Mouse (Mus musculus): ENCODE measurements around the gene Eda.
"Not testable (repeated sequence)": the region's sequence is repeated elsewhere in the genome, so short reads cannot be mapped to it uniquely, and the experiment has no call there.

Gene Eda

DNA sequence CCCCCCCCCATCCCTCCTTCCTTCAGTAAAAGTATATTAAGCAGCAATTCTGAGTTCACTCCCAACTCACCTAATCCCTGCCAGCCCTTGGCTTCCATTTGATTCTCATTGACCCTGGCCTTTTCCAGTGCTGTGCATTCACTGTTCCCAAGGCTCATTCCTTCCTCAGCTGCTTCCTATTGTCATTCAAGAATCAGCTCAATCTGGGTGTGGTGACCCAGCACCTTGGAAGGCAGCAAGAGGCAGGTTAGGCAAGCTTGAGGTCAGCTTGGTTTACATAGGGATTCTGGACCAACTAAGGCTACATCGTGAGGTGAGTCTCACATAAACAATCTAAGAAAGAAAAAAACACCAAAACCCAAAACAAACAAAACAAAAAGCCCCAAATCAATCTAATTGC lies 433.8 kb downstream of the Eda start:
- no peak for DNase-seq (ENCODE audit: low spot score)

DNA sequence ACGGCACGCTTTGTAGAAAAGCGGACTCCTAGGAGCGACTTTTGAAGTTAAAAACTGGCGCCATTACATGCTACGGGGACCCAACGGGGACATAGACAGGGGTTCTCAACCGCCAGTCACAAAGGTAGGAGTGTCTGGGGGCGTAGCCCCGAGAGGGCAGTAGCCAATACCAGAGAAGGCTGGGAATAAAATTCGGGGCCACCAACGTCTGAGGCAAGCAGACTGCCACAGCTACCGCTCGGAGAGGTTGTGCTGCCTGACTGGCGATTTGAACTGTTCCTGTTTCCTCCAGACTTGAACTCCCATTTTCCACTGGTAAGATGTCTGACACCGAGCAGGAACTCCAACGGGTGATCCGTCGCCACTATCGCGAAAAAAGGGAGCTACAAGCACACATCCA lies 453.3 kb downstream of the Eda start, which contains the start of gene Otud6a:
Gene Otud6a, plus strand, starts transcription at position 321 of the 400 bp plus-strand sequence.
- DNase-seq (ENCODE audit: low spot score): no peak

DNA sequence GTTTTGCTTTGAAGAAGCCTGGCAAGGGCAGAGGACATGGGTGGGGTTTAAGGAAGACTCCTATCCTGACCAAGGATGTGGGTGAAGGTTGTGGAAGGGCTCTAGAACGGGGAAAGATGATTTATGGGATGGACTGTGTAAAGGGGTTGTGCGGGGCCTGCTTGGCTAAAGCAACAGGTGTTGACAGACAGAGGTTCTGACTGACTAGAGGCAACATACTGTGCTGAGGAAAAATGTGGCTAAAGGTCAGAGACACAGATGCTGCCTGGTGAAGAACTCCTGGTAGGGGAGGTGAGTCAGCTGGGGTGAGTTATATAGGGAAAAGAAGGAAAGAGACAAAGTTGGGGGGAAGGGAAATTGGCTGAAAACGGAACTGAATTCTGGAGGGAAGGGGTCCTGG lies 456.9 kb downstream of the Eda start:
- no peak for DNase-seq (ENCODE audit: low spot score)

DNA sequence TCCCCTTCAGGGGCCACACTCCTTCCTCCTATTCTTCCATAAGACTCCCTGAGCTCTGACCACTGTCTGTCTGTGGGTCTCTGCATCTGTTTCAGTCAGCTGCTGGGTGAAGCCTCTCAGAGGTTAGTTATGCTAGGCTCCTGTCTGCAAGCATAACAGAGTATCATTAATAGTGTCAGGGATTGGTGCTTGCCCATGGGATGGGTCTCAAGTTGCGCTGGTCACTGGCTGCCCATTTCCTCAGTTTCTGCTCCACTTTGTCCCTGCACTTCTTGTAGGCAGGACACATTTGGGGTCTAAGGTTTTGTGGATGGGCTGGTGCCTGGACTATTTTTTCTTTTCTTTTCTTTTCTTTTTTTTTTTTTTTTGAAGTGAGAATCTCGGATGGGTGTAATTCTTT lies 467.2 kb downstream of the Eda start, which contains the start of gene Awat2:
Gene Awat2, minus strand, starts transcription at position 101 of the 400 bp plus-strand sequence.
- DNase-seq (ENCODE audit: low spot score): not testable (repeated sequence)

DNA sequence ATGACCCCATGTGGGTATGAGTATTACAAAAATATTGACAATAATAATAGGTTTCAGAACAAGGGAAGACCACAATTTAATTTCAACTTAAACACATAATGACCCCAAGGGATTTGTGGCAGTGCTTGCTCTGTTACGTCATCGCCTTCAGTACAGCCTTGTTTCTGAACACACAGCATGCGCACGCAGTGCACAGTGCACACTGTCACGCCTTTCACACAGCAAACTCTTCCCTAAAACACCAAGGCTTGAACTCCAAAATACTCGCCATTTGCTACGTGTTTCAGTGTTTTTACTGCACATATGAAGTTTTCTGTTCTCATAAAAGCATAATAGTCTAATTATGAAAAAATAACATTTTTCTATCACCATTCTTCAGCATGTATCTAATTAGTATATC lies 468.1 kb downstream of the Eda start:
- no peak for DNase-seq (ENCODE audit: low spot score)

Measured in yolk sac, embryonic 10.5 days (tissue).